Mouse (Mus musculus) thymus, postnatal 14 days (tissue): ENCODE measurements around the gene Pibf1.

ENCODE experiments used
- DNase-seq: peaks from one replicate; pipeline ENCODE4 v3.0.0; 2021

The Pibf1 gene

DNA sequence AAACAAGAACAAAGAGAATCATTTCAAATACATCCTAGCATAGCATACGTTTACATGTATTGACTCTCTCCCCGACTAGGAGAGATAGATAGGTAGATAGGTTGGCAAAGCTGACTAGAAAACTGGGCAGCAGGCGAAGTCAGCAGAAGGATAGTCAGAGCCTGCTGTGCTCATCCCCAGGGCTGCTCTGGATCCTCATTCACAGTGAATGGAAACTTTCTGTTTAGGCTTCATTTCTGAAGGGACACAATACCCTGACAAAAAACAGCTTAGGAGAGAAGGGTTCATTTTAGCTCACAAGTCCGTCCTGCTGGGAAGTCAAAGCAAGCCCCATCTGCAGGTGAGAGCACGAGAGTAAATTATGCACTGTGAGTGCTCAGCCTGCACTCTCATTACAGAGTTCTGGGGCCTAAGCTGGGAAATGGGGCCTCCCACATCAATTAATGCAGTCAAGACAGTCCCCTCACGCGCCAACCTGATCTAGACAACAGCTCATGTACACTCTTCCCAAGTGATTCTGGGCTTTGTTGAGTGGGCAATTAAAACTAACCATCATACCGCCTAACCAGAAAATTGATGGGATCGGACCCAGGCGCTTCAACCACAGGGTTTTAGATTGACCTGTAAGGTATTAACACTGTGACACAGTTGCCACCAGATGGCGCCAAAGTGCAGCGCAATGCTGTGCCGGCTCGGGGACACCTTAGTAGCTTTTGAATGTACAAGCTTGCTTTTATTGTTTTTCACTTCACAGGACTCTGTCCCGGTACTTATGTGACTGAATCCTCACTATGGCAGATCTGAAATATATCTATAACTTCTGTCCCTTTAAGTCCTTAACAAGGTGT, 42.8 kb downstream of the Pibf1 start:
- peak; percentile 77 for DNase-seq

DNA sequence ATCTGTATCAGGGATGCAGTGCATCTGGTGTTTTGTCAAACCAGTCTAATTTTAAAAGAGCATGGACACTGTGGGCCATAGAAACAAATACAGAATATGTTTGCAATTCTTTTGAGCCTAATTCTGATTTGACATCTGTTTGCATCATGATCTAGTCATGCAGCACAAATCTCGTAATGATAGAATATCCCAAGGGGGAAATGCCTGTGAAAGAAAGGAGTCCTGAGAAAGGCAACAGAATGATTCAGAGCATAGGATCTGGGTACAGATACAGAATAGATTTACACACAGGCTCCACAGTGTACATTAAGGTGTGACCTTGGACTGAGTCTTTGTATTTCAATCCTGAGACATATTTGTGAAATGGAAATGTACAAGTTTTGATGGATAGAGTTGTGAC, 47.6 kb downstream of the Pibf1 start:
- no peak for DNase-seq

DNA sequence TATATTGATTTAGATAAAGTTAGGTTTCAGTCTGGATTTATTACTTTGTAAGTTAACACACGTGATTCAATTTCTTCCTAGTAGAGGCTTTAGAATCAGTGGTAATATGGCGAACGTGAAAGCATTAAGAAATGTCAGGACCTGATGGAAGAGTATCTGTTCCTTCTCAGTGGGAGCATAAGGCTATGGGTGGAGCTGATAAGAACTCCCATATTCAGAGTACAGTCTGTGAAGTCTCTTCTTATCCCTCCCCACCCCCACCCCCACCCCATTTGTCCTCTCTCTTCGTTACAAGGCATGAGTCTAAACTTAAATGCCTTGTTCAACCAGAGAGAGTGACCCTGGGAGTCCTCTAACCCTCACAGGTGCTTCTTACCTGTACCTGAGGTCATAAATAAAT, 53.5 kb downstream of the Pibf1 start:
- DNase-seq, result no peak

DNA sequence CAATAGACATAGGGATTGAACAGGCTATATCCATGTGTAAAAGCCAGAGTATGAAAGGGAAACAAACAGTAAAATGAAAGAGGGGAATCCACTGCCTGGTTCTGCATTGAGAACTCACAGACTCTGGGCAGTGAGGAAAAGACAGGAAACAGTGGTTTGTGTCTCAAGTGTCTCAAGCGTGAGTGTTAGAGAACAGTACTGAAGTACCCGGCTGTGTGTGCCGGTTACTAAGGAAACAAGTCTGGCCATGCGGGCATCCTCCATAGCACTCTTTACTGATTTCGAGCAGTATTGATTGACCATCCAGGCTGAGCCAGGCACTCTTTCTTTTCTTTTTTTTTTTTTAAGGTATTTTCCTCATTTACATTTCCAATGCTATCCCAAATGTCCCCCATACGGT, 60.7 kb downstream of the Pibf1 start:
- no peak for DNase-seq

DNA sequence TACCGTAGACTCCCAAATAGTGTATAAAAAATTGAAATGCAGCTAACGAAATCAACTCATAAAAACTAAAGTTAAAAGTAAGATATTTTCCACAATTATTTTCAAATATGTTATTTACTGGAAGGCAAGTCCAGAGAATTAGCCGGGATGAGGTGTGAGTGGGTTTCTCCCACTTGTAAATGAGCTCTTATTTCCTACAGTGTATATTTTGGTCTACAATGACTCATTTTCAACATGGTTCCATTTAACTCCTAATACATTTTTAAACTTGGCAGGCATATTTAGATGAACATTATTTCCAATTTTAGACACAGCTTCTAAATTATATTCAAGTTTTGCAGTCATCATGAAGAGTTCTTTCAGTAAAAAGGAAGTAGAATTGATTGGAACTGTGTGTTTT, 63.8 kb downstream of the Pibf1 start:
- DNase-seq, result no peak

DNA sequence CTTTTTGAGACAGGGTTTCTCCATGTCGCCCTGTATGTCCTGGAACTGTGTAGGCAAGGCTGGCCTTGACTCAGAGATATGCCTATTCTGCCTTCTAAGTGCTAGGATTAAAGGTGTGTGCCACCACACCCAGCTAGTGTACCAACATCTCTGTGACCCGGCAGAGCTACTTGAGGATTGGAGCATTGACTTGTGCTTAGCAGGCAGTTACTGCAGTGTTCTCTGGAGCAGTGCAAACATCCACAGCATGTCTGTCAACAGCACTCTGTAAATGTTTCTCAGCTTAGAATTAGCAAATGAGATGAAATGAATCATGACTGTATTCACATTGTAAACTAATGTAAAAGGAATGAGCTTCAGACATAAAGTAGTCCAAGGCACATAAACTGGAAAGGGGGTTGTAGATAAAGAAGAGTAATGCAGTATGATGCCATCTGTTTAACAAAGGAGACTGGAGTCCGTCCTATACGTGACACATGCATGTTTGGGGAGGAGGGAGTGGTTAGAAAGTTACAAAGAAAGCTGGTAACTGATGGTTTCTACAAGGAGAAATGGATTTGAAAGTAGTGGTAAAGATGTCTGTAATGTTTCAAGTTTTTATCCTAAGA, 75.0 kb downstream of the Pibf1 start:
- no peak for DNase-seq

DNA sequence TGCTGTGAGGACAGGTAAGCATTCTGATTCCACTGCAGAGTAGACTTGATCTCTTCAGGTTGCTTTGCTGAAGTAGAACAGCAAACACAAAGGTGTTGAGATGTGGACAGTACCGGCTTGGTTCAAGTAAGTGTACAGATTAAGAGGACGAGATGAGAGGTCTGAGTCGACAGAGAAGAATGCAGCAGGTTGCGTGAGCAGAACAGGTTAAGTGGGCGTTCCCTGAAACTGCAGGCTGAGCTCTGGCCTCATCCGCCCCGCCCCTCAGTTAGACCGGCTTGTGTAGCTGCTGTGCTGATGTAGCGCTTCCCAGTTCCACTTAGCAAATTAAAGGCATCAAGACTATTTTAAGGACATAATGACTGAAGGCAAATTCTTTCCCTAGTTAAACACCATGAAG, 77.3 kb downstream of the Pibf1 start:
- DNase-seq, result no peak

DNA sequence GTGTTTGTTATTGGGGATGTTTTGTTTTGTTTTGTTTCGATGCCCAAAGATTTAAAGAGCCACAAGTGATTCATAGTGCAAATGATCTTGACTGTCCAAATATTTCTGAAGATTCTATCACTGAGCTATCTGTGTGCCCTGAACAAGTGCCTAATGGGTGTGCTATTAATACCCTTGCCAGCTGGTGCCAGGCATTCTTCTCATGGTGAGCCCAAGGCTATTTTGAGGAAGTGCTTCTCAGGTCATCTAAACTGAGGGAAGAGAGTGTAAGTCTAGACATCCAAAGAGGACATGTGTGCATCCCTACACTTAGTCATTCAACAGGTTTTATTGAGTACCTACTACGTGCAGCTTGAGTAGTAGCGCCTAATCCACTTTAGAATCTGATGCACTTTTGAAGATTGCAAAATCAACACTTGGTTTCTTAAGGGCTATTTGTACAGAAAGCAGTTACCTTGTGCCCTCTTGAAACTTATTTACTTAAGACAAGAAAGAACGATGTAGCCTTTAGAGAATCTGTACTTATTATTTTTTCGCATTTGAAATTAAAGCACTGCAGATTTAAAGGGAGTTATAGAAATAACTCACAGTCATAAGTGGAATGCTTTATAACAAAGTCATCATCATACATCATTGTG, 91.0 kb downstream of the Pibf1 start:
- DNase-seq, result no peak

DNA sequence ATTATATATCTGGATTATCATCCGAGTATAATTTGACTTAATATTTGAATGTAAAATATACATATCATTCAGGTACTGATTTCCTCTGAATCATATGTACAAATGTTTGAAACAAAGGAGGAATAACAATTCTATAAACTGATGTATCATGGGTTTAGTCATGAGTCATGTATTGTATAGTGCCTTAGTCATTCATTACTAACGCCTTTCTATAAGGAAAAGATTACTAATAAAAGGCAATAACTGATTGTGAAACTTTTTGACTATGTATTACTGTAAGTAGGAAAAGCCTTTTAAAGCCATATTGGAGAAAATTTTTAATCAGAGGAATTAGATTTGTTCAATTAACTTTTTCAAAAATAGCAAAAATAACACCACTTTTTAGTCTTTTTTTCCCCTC, 106.6 kb downstream of the Pibf1 start:
- DNase-seq, result no peak

DNA sequence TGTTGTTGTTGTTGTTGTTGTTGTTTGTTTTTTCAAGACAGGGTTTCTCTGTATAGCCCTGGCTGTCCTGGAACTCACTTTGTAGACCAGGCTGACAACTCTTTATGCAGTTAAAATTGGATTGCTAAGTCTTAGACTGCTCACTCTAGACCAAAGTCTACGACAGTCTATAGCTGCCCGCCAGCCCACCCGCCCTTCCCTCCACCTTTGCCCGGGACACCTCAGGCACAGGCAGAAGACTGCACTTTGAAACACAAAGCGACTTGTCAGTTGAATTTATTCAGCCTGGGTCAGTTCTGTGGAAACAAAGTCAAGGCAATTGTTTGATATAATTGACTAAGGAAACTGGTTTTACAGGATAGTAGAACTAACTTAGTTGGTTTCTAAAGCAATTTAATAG, 107.4 kb downstream of the Pibf1 start:
- DNase-seq, result no peak

DNA sequence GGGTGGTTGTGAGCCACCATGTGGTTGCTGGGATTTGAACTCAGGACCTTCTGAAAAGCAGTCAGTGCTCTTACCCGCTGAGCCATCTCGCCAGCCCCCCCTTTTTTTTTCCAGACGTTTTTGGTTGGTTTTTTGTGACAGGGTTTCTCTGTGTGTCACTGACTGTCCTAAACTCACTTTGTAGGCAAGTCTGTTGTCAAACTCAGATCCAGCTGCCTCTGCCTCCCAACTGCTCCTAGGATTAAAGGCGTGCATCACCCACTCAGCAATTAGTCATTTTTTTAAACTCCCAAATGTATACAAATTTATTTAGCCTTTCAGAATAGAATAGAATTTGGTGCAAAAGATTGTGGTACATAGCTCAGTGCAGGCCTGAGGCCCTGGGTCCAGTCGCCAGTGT, 111.2 kb downstream of the Pibf1 start:
- DNase-seq, result no peak

DNA sequence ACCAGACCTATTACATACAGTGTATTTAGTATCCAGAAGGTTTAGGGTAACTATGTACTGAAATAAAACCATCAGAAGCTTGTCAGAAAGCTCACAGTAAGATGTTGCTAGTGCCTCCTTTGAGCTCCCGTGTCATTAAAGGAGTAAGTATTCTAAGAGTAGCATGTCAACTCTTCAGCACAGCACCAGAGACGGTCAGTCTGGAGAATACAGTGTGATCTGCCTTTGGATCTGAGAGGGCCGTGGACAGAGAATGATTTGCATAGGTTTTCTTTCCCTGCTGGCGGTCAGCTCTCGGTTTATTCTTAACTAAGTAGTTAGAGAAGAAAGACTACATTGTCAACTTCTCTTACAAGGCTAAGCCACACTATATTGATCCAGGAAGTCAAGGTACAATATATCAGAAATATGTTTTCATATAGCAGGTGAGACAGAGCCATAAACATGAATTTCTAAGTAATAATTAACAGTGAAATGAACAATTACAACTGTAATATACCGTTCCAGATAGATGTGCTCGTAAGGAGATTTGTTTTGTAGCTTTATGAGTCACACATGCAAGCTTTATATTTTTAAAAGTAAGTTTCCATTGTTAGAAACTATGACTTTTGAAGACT, 119.3 kb downstream of the Pibf1 start:
- no peak for DNase-seq

DNA sequence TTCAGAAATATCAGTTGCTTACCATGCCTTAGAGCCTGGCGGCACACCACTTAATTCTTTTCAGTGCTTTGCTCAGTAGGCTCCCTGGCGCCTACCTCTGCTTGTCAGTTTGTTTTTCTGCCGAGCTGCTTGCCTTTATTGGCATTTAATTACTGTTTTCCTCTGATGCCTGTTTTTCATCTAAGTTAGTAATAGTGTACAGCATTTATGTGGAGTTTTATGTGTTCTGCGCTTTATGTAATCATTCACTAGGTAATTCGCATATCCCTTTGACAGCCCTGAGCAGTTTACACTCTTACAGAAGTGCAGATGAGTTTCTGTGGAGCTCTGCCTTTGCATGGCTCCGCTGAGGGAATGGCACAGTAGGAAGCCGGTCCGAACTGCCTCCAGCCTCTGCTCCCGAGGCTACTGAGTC, 120.5 kb downstream of the Pibf1 start:
- DNase-seq, result no peak

DNA sequence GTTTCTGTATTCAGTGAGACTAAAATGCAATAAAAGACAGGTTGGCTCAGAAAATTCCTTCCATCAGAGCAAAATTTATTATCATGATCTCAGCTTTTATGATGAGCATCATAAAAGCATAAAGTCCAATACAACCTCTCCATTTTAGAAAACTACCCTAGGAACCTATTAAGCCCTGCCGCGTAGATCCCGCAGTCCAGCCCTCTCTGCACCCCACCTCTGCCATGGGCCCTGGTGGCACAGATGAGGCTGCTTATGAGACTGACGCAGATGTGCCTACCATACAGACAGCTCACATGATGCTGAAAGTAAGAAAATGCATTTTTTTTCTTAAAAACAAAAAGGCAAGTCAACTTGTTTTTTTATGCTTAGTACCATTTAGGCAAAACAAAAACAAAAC, 126.7 kb downstream of the Pibf1 start:
- DNase-seq, result no peak

DNA sequence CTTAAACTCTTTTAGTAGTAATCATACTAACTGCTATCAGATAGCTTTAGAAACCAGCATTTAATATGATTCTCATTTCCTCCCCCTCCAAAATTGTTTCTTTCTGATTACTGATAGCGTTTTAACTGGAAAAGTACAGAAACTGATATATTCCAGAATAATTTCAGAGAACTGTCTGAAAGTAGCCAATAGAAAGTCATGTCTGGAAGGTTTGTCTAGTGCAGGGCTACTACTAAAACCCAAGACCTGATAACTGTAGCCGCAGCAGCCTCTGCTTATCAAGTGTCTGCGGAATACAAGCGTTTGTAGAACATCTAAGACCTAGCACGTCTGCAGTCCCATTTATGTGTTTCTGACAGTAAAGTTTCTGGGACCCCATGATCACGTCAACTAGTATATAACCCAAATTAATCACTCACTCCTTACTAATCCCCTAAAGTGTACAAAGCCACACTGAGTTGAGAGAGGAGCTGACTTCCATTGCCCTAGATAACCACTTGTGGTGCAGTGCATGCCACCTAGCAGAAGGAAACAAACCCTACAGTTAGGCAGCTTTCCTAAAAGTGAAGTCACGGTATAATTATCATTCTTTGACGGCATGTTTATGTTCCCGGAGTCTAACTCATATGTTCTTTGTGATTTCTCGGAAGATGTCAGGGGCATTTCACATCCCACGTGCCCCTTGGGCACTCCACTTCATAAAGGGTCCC, 130.0 kb downstream of the Pibf1 start:
- DNase-seq, result no peak

DNA sequence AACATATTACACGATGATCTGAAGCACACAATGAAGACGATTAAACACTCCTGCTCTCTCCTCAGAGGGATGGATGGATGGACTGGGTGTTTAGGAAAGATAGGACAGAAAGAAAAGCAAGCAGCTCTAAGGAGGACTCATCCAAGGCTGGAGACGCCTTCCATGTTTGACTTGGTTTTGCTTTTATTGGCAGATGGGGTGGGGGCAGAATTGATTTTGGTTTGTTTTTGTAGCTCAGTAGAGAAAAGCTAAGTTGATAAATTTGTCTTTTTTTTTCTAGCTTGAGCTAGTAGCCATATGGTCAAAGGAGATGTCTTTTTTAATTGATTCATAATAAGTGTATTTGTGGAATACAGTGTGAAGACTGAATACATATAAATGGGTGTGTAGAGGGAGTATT, 133.8 kb downstream of the Pibf1 start:
- DNase-seq, result no peak

DNA sequence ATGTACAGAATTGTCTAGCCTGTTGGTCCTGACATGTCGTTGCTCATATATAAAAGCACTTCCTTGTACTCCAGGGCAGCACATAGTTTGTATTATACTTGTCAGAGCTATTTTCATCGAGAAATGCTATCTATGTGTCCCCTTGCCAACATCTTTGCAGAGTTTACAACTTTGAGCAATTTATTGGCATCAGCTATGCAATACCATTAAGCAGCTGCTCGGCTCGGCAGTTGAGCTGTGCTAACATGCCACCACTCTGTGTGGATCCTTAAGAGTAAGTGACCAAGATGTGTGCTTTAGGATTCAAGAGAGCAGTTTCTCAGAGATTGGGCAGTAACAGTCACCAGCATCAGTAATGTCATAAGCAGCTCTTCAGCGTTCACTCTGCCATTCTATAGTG, 137.9 kb downstream of the Pibf1 start:
- no peak for DNase-seq

DNA sequence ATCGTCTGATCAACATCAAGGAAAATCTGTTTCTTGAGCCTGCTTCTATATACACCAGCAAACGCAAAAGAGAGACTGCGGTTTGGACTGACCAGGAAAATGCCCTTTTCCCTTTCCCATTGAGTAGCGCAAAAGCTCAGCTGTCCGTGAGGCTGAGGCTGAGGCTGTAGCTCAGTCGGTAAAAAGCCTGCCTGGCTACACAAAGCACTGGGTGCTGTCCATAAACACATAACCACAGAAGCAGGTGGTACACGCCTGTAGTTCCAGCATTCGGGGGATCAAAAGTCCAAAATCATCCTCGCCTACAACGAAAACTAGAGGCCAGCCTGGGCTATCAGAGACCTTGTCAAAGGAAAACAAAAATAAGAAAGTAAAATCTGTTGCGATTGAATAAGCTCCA, 141.3 kb downstream of the Pibf1 start:
- DNase-seq, result no peak

DNA sequence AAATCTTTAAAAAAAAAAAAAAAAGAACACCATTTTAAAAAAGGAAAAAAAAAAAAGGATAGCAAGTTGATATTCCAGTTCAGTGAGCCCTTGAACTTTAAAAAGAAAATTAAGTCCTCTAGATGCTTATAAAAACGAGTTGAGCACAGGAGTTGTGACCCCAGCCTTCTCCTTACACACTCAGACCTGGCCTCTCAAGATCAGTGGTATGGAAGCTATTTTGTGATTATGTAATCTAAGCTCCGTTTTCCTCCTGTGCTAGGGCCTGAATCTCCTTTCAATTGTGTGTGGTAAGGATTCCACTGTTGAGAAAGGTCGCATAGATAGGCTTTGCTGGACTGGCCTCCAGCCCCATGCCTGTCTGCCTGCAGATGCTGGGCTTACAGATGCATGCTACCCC, 145.3 kb downstream of the Pibf1 start:
- DNase-seq, result no peak

DNA sequence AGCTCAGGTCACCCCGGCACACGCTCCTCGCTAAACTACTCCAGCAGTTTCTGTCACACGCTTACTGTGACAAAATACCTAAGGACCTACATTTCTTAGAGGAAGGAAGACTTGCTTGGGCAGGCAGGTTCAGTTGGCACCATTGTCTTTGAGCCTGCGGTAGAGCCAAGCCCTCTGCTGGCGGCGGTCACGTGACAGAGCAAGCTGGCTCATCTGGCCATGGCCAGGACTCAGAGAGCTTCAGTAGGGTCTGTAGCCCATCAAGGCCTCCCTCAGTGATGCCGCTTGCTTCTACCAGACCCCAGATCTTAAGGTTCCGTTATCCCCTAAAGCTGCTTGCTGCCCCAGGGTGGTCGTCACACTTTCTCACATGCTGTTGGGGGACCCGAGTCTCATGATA, 162.8 kb downstream of the Pibf1 start:
- DNase-seq, result no peak

DNA sequence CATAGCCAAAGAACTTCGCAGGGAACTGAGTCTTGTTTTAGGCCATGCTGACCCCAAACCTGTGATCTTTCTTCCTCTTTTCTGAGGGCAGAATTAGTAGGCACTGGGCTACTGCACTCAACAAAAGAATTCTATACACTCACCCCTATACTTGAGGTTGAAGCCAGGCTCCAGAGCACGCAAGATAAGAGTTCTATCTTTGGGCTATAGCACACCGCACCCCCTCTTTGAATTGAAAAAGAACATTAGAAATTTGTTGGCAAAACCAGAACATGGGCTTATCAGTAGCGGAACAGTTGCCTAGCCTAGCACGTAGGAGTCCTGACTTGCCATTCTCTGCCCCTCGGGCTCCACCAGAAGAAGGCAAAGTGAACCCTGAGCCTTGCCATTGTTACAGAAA, 164.6 kb downstream of the Pibf1 start:
- DNase-seq, result no peak

DNA sequence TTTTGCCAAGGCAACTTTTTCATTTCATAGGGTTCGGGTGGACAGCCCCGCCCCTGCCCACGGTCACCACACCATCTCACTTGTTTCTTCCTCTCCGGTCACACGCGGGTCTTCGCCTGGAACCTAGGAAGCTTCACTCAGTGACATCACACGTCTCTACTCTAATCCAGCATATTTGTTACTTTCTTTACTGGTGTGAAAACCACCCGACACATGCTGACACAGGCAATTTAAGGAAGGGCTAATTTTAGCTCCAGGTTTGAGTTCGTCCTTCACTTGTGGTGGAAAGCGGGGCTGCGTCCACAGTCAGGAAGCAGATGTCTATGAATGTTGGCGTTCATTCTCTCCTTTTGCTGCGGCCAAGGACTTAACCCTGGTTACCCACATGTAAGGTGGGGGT, 166.6 kb downstream of the Pibf1 start:
- no peak for DNase-seq

DNA sequence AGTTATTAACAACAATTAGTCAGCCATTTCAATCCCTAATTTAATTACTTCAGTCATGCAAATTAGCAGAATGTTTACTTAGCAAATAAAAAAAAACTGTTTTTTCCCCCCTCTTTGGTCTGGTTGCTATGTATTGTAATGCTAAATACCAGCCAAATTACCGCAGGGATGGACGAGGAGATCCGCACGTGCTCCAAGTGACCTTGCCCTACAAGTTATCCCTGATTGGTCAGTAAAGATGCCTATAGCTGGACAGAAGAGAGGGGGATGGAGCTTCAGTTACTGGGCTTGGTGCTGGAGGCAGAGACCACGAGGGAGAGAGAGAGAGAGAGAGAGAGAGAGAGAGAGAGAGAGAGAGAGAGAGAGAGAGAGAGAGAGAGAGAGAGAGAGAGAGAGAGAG, 167.5 kb downstream of the Pibf1 start:
- no peak for DNase-seq
